Mouse (Mus musculus): ENCODE data around the gene Pxmp2. TPM values are rescaled to one million over a fixed set of nuclear protein-coding genes. Genes with fewer than 3 reads are reported as not detected.

Pxmp2 gene
- polyA plus RNA-seq (2015; fragmentation: Nextera tagmentation; extraction: Ambion mirVana) = 10.4 and 11.8 TPM in 2 replicates

GRCm38 (mm10) chr5:110285770-110286445 is at the start of gene Pxmp2, which contains the start of gene Pole:
Pxmp2 (minus strand) TSS chr5:110286186.
Pole (plus strand) TSS chr5:110286306.

GRCm38 (mm10) chr5:110269141-110270101 is 16.6 kb downstream of the Pxmp2 start, which contains the start of gene Pgam5:
Pgam5 (minus strand) TSS chr5:110269913.

GRCm38 (mm10) chr5:110230780-110231461 is 55.1 kb downstream of the Pxmp2 start, which contains the start of gene Ankle2:
Ankle2 (plus strand) TSS chr5:110231004.

Other genes with a start within 250 kb of the Pxmp2 start
- 2.0 and 2.4 TPM in 2 replicates for gene Gm17655, start 213.7 kb downstream of the Pxmp2 start, polyA plus RNA-seq (2015; fragmentation: Nextera tagmentation; extraction: Ambion mirVana)
- 0.25 and 0.29 TPM in 2 replicates for gene Gm35315, start 191.8 kb downstream of the Pxmp2 start, polyA plus RNA-seq (2015; fragmentation: Nextera tagmentation; extraction: Ambion mirVana)
- gene Plcxd1, start 186.2 kb downstream of the Pxmp2 start, polyA plus RNA-seq (2015; fragmentation: Nextera tagmentation; extraction: Ambion mirVana) = 0.44 and 0.55 TPM in 2 replicates
- 29.5 and 29.6 TPM in 2 replicates for gene Gtpbp6, start 178.0 kb downstream of the Pxmp2 start, polyA plus RNA-seq (2015; fragmentation: Nextera tagmentation; extraction: Ambion mirVana)
- gene Zfp605, start 176.1 kb downstream of the Pxmp2 start, polyA plus RNA-seq (2015; fragmentation: Nextera tagmentation; extraction: Ambion mirVana) = 5.5 and 5.9 TPM in 2 replicates
- gene Chfr, start 150.3 kb downstream of the Pxmp2 start, polyA plus RNA-seq (2015; fragmentation: Nextera tagmentation; extraction: Ambion mirVana) = 20.8 and 26.0 TPM in 2 replicates
- 7.2 and 10.8 TPM in 2 replicates for gene Golga3, start 109.5 kb downstream of the Pxmp2 start, polyA plus RNA-seq (2015; fragmentation: Nextera tagmentation; extraction: Ambion mirVana)
- 14.0 and 21.3 TPM in 2 replicates for gene Ankle2, start 55.2 kb downstream of the Pxmp2 start, polyA plus RNA-seq (2015; fragmentation: Nextera tagmentation; extraction: Ambion mirVana)
- 33.5 and 48.6 TPM in 2 replicates for gene Pgam5, start 16.3 kb downstream of the Pxmp2 start, polyA plus RNA-seq (2015; fragmentation: Nextera tagmentation; extraction: Ambion mirVana)
- gene Pole, start 120 bp upstream of the Pxmp2 start, polyA plus RNA-seq (2015; fragmentation: Nextera tagmentation; extraction: Ambion mirVana) = 5.2 and 6.4 TPM in 2 replicates
- gene P2rx2, start 57.0 kb upstream of the Pxmp2 start, polyA plus RNA-seq (2015; fragmentation: Nextera tagmentation; extraction: Ambion mirVana) = 0.35 and 1.1 TPM in 2 replicates
- not detected in 2 replicates for gene Lrcol1, start 58.5 kb upstream of the Pxmp2 start, polyA plus RNA-seq (2015; fragmentation: Nextera tagmentation; extraction: Ambion mirVana)
- gene Fbrsl1, start 162.3 kb upstream of the Pxmp2 start, polyA plus RNA-seq (2015; fragmentation: Nextera tagmentation; extraction: Ambion mirVana) = 16.6 and 18.3 TPM in 2 replicates

Measured in adrenal gland, postnatal 0 days (tissue).